Mouse (Mus musculus): ENCODE measurements at regions not wholly inside any gene's neighbourhood (a gene's known extent, or its start where the extent isn't known, plus 50 kb on each side); places are given as distances from the start of the nearest gene placed in this dataset.

GRCm38 (mm10) chr3:130996786-130997185 is 113.5 kb upstream of the Lef1 start:
- 42% methylated on average over 11 of the region's 11 CpGs for WGBS
- no peak for ATAC-seq (ENCODE audit: low read depth)
- no peaks in the 10 kb centered on the region for H3K36me3 ChIP-seq (ENCODE audit: control insufficient read depth, insufficient read depth, low read length)
- H3K4me3 ChIP-seq (ENCODE audit: low read depth, low read length) = no peak overlapping the region
- no peaks in the 10 kb centered on the region for H3K27me3 ChIP-seq (replicated peaks; ENCODE audit: control insufficient read depth, insufficient read depth, low read length)
- peaks cover 10% of the 10 kb centered on the region; the same call in 1 of the 2 replicates for H3K4me1 ChIP-seq (ENCODE audit: control insufficient read depth, insufficient read depth, low read length)
- H3K4me2 ChIP-seq (ENCODE audit: low read depth, low read length) = no peak overlapping the region
- H3K9ac ChIP-seq (ENCODE audit: low read depth, low read length) = no peak overlapping the region
- DNase-seq (ENCODE audit: low spot score) = no peak
- H3K9me3 ChIP-seq (ENCODE audit: control insufficient read depth, low read length) = no peaks in the 10 kb centered on the region
- no peak overlapping the region for H3K27ac ChIP-seq (replicated peaks; ENCODE audit: low read depth, low read length)

GRCm38 (mm10) chr3:130991971-130992370 is 118.3 kb upstream of the Lef1 start:
- peak; percentile 41 for DNase-seq (ENCODE audit: low spot score)
- Histone ChIP-seq H3K9ac (ENCODE audit: low read depth, low read length) (no peak overlapping the region), H3K36me3 (ENCODE audit: control insufficient read depth, insufficient read depth, low read length) (no peaks in the 10 kb centered on the region), H3K4me3 (ENCODE audit: low read depth, low read length) (no peak overlapping the region), H3K27me3 (replicated peaks; ENCODE audit: control insufficient read depth, insufficient read depth, low read length) (no peaks in the 10 kb centered on the region), H3K27ac (replicated peaks; ENCODE audit: low read depth, low read length) (no peak overlapping the region), H3K4me2 (ENCODE audit: low read depth, low read length) (no peak overlapping the region), H3K9me3 (ENCODE audit: control insufficient read depth, low read length) (no peaks in the 10 kb centered on the region), H3K4me1 (ENCODE audit: control insufficient read depth, insufficient read depth, low read length) (0 out of 2 replicates have a peak, but pooled peaks cover 4% of the 10 kb centered on the region)
- peak; percentile 47; the same call in 1 of the 2 replicates for ATAC-seq (ENCODE audit: low read depth)
- 63% methylated on average over 9 of the region's 9 CpGs for WGBS

GRCm38 (mm10) chr3:130986708-130987107 is 123.6 kb upstream of the Lef1 start:
- Histone ChIP-seq H3K27ac (replicated peaks; ENCODE audit: low read depth, low read length) (no peak overlapping the region), H3K9ac (ENCODE audit: low read depth, low read length) (no peak overlapping the region), H3K4me1 (ENCODE audit: control insufficient read depth, insufficient read depth, low read length) (no peaks in the 10 kb centered on the region), H3K4me3 (ENCODE audit: low read depth, low read length) (no peak overlapping the region), H3K36me3 (ENCODE audit: control insufficient read depth, insufficient read depth, low read length) (no peaks in the 10 kb centered on the region), H3K9me3 (ENCODE audit: control insufficient read depth, low read length) (no peaks in the 10 kb centered on the region), H3K27me3 (replicated peaks; ENCODE audit: control insufficient read depth, insufficient read depth, low read length) (no peaks in the 10 kb centered on the region), H3K4me2 (ENCODE audit: low read depth, low read length) (no peak overlapping the region)
- ATAC-seq (ENCODE audit: low read depth) (no peak), DNase-seq (ENCODE audit: low spot score) (no peak)
- 85% methylated on average over 2 of the region's 2 CpGs for WGBS

- Histone ChIP-seq H3K9me3 (ENCODE audit: control insufficient read depth, low read length) (no peaks in the 10 kb centered on the region), H3K4me2 (ENCODE audit: low read depth, low read length) (no peak overlapping the region), H3K9ac (ENCODE audit: low read depth, low read length) (no peak overlapping the region), H3K4me3 (ENCODE audit: low read depth, low read length) (no peak overlapping the region), H3K36me3 (ENCODE audit: control insufficient read depth, insufficient read depth, low read length) (no peaks in the 10 kb centered on the region), H3K27ac (replicated peaks; ENCODE audit: low read depth, low read length) (no peak overlapping the region), H3K4me1 (ENCODE audit: control insufficient read depth, insufficient read depth, low read length) (no peaks in the 10 kb centered on the region), H3K27me3 (replicated peaks; ENCODE audit: control insufficient read depth, insufficient read depth, low read length) (no peaks in the 10 kb centered on the region)
- 87% methylated on average over 2 of the region's 2 CpGs for WGBS
- DNase-seq (ENCODE audit: low spot score) (no peak), ATAC-seq (ENCODE audit: low read depth) (no peak)
These were observed 124.2 kb upstream of the Lef1 start for GRCm38 (mm10) chr3:130986101-130986500.

GRCm38 (mm10) chr3:130981566-130981965 is 128.7 kb upstream of the Lef1 start:
- Histone ChIP-seq H3K27ac (replicated peaks; ENCODE audit: low read depth, low read length) (no peak overlapping the region), H3K4me3 (ENCODE audit: low read depth, low read length) (no peak overlapping the region), H3K27me3 (replicated peaks; ENCODE audit: control insufficient read depth, insufficient read depth, low read length) (no peaks in the 10 kb centered on the region), H3K9me3 (ENCODE audit: control insufficient read depth, low read length) (no peaks in the 10 kb centered on the region), H3K9ac (ENCODE audit: low read depth, low read length) (no peak overlapping the region), H3K4me1 (ENCODE audit: control insufficient read depth, insufficient read depth, low read length) (no peaks in the 10 kb centered on the region), H3K36me3 (ENCODE audit: control insufficient read depth, insufficient read depth, low read length) (no peaks in the 10 kb centered on the region), H3K4me2 (ENCODE audit: low read depth, low read length) (no peak overlapping the region)
- ATAC-seq (ENCODE audit: low read depth) (no peak), DNase-seq (ENCODE audit: low spot score) (no peak)

GRCm38 (mm10) chr3:130978986-130979642 is 131.2 kb upstream of the Lef1 start:
- ATAC-seq (ENCODE audit: low read depth) (no peak), DNase-seq (ENCODE audit: low spot score) (no peak)
- no peaks in the 10 kb centered on the region for H3K27me3 ChIP-seq (replicated peaks; ENCODE audit: control insufficient read depth, insufficient read depth, low read length)
- 72% methylated on average over 14 of the region's 14 CpGs for WGBS
- no peaks in the 10 kb centered on the region for H3K36me3 ChIP-seq (ENCODE audit: control insufficient read depth, insufficient read depth, low read length)
- no peak overlapping the region for H3K9ac ChIP-seq (ENCODE audit: low read depth, low read length)
- H3K9me3 ChIP-seq (ENCODE audit: control insufficient read depth, low read length) = no peaks in the 10 kb centered on the region
- no peak overlapping the region for H3K4me2 ChIP-seq (ENCODE audit: low read depth, low read length)
- H3K4me3 ChIP-seq (ENCODE audit: low read depth, low read length) = no peak overlapping the region
- no peak overlapping the region for H3K27ac ChIP-seq (replicated peaks; ENCODE audit: low read depth, low read length)
- no peaks in the 10 kb centered on the region for H3K4me1 ChIP-seq (ENCODE audit: control insufficient read depth, insufficient read depth, low read length)

- H3K9me3 ChIP-seq (ENCODE audit: control insufficient read depth, low read length) = no peaks in the 10 kb centered on the region
- ATAC-seq (ENCODE audit: low read depth) (no peak), DNase-seq (ENCODE audit: low spot score) (no peak)
- H3K36me3 ChIP-seq (ENCODE audit: control insufficient read depth, insufficient read depth, low read length) = no peaks in the 10 kb centered on the region
- no peak overlapping the region for H3K4me3 ChIP-seq (ENCODE audit: low read depth, low read length)
- H3K27me3 ChIP-seq (replicated peaks; ENCODE audit: control insufficient read depth, insufficient read depth, low read length) = no peaks in the 10 kb centered on the region
- WGBS = 51% methylated on average over 13 of the region's 13 CpGs
- H3K9ac ChIP-seq (ENCODE audit: low read depth, low read length) = no peak overlapping the region
- H3K4me1 ChIP-seq (ENCODE audit: control insufficient read depth, insufficient read depth, low read length) = no peaks in the 10 kb centered on the region
- H3K4me2 ChIP-seq (ENCODE audit: low read depth, low read length) = no peak overlapping the region
- no peak overlapping the region for H3K27ac ChIP-seq (replicated peaks; ENCODE audit: low read depth, low read length)
These were observed 132.2 kb upstream of the Lef1 start for GRCm38 (mm10) chr3:130977921-130978700.

GRCm38 (mm10) chr3:130976206-130976605 is 134.1 kb upstream of the Lef1 start:
- Histone ChIP-seq H3K4me3 (ENCODE audit: low read depth, low read length) (no peak overlapping the region), H3K27ac (replicated peaks; ENCODE audit: low read depth, low read length) (no peak overlapping the region), H3K27me3 (replicated peaks; ENCODE audit: control insufficient read depth, insufficient read depth, low read length) (no peaks in the 10 kb centered on the region), H3K36me3 (ENCODE audit: control insufficient read depth, insufficient read depth, low read length) (no peaks in the 10 kb centered on the region), H3K4me2 (ENCODE audit: low read depth, low read length) (no peak overlapping the region), H3K9ac (ENCODE audit: low read depth, low read length) (no peak overlapping the region), H3K4me1 (ENCODE audit: control insufficient read depth, insufficient read depth, low read length) (no peaks in the 10 kb centered on the region), H3K9me3 (ENCODE audit: control insufficient read depth, low read length) (no peaks in the 10 kb centered on the region)
- no peak for ATAC-seq (ENCODE audit: low read depth)
- no peak for DNase-seq (ENCODE audit: low spot score)
- 73% methylated on average over 5 of the region's 5 CpGs for WGBS

- no peaks in the 10 kb centered on the region for H3K4me1 ChIP-seq (ENCODE audit: control insufficient read depth, insufficient read depth, low read length)
- no peaks in the 10 kb centered on the region for H3K9me3 ChIP-seq (ENCODE audit: control insufficient read depth, low read length)
- no peak overlapping the region for H3K4me3 ChIP-seq (ENCODE audit: low read depth, low read length)
- no peak overlapping the region for H3K4me2 ChIP-seq (ENCODE audit: low read depth, low read length)
- H3K27ac ChIP-seq (replicated peaks; ENCODE audit: low read depth, low read length) = no peak overlapping the region
- H3K27me3 ChIP-seq (replicated peaks; ENCODE audit: control insufficient read depth, insufficient read depth, low read length) = no peaks in the 10 kb centered on the region
- no peak overlapping the region for H3K9ac ChIP-seq (ENCODE audit: low read depth, low read length)
- no peaks in the 10 kb centered on the region for H3K36me3 ChIP-seq (ENCODE audit: control insufficient read depth, insufficient read depth, low read length)
- 48% methylated on average over 1 of the region's 1 CpGs for WGBS
- no peak for DNase-seq (ENCODE audit: low spot score)
- no peak for ATAC-seq (ENCODE audit: low read depth)
These were observed 135.0 kb upstream of the Lef1 start for GRCm38 (mm10) chr3:130975291-130975690.
